Mouse (Mus musculus) G1E (cell line): Measurements from ENCODE around the gene Pygo2. TPM values are rescaled to one million over a fixed set of nuclear protein-coding genes. Genes with fewer than 3 reads are reported as not detected.

Experiments
- ATAC-seq: 2 replicates; pipeline ENCODE4 v1.8.0; 2016; ENCODE audit warnings: mild to moderate bottlenecking; ENCODE audit not compliant: insufficient number of reproducible peaks, poor library complexity, low FRiP score, severe bottlenecking; ENCODE audit errors: extremely low read depth
- DNase-seq: peaks from one replicate; pipeline ENCODE4 v3.0.0; 2012; ENCODE audit warnings: low spot score
- H3K27me3 ChIP-seq: 2 replicates; pipeline ENCODE4 v1.6.1; 2012; ENCODE audit warnings: mild to moderate bottlenecking, low read length, inconsistent platforms; ENCODE audit not compliant: insufficient read depth
- H3K36me3 ChIP-seq: replicated peaks from 2 replicates; pipeline ENCODE3; 2012; ENCODE audit warnings: mild to moderate bottlenecking, inconsistent platforms
- H3K4me1 ChIP-seq: 2 replicates; pipeline ENCODE4 v1.6.1; 2012; ENCODE audit warnings: low read depth, low read length, inconsistent platforms, mixed read lengths; ENCODE audit not compliant: insufficient read depth
- H3K4me3 ChIP-seq: 2 replicates; pipeline ENCODE4 v1.5.1; 2012; ENCODE audit warnings: low read depth, mild to moderate bottlenecking, inconsistent platforms, low read length, moderate library complexity, mixed read lengths
- H3K9me3 ChIP-seq: replicated peaks from 2 replicates; pipeline ENCODE4 v1.6.1; 2012; ENCODE audit warnings: inconsistent platforms
- CTCF ChIP-seq: IDR thresholded peaks from 2 replicates; pipeline ENCODE4 v1.5.1; 2012; ENCODE audit warnings: low read depth, low read length, inconsistent platforms, mixed read lengths
- GATA1 ChIP-seq: IDR thresholded peaks from 2 replicates; pipeline ENCODE4 v1.6.1; 2012; ENCODE audit warnings: borderline replicate concordance, low read length, inconsistent platforms, mixed read lengths
- GATA2 ChIP-seq: IDR thresholded peaks from 2 replicates; pipeline ENCODE4 v1.6.1; 2012; ENCODE audit warnings: low read depth, low read length, inconsistent platforms, borderline replicate concordance
- POLR2AphosphoS5 ChIP-seq: IDR thresholded peaks from 2 replicates; pipeline ENCODE4 v1.6.1; 2012; ENCODE audit warnings: low read depth, low read length, inconsistent platforms; ENCODE audit not compliant: insufficient replicate concordance
- TAL1 ChIP-seq: conservative IDR thresholded peaks from 2 replicates; pipeline ENCODE4 v1.6.1; 2012; ENCODE audit warnings: low read depth, low read length, inconsistent platforms, mixed read lengths
- polyA plus RNA-seq: library from polyadenylated mRNA; stranded (reverse); fragments of >175 nt; gene quantifications from 2 replicates; pipeline ENCODE4 v1.2.3, GENCODE M21; 2012
- total RNA-seq, 2 experiments: library from RNA; stranded (forward) in 1 of 2; stranded (reverse) in 1 of 2; fragments of 200-1000 nt in 1 of 2; fragments of >200 nt in 1 of 2; fragmentation: Nextera tagmentation in 1 of 2; gene quantifications; 2 replicates each; pipeline ENCODE4 v1.2.3; 2014 to 2017

Gene Pygo2
- total and polyA plus RNA-seq, 3 experiments: 22.2 to 201 (median 30.9) TPM

DNA sequence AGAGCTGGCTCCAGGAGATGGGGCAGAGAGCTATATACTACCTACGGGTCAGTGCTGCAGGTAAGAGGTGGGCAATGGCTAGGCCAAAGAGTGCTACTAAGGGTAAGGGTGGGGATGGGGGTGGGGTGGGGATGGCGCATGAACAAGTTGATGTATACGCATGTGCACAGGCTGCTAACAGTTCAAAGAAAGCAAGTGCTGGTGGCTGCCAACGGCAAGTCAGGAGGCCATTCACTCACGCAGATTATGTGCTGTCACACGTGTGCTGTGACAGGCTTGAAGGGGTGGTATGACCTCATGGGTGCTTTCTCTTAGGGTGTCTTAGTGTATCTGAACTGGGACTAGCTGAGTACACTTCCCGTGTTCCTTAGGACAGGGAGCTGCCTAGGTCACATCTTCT, 28.7 kb upstream of the Pygo2 start:
- Histone ChIP-seq H3K4me3 (no peak overlapping the region), H3K36me3 (peaks cover 78% of the 10 kb centered on the region), H3K4me1 (peaks cover 14% of the 10 kb centered on the region), H3K27me3 (no peaks in the 10 kb centered on the region), H3K9me3 (no peaks in the 10 kb centered on the region)
- TF ChIP-seq TAL1 (no peak), CTCF (no peak), GATA2 (no peak), POLR2AphosphoS5 (no peak), GATA1 (no peak)
- no peak for DNase-seq
- ATAC-seq: no peak

- Histone ChIP-seq H3K9me3 (no peaks in the 10 kb centered on the region), H3K27me3 (no peaks in the 10 kb centered on the region), H3K4me3 (no peak within 1 kb of the TSS), H3K4me1 (peaks cover 16% of the 10 kb centered on the region), H3K36me3 (peaks cover 88% of the 10 kb centered on the region)
- ATAC-seq (no peak), DNase-seq (no peak)
- TF ChIP-seq TAL1 (no peak), GATA2 (no peak)
Observed at GRCm38 (mm10) chr3:89402693-89403092, 27.3 kb upstream of the Pygo2 start, which contains the start of gene Lenep. TSS of gene Lenep (minus strand) at chr3:89402793.

DNA sequence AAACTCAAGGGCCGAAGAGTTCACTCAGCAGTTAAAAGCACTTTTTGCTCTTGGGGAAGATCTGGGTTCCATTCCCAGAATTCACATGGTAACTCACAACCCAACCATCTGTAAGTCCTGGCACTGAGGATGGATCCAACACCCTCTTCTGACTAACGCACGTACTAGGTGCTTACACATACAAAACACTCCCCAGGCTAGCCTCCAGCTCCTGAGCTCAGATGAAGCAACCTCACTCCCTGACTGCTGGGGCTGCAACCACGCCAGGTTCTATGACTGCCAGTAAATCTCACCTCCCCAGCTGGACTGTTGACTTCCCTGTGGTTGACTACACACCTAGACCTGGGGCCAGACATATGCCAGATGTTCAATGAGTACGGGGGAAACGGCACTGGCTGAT, 23.1 kb upstream of the Pygo2 start:
- Histone ChIP-seq H3K27me3 (no peaks in the 10 kb centered on the region), H3K36me3 (peaks cover 78% of the 10 kb centered on the region), H3K9me3 (no peaks in the 10 kb centered on the region), H3K4me1 (peaks cover 49% of the 10 kb centered on the region), H3K4me3 (no peak overlapping the region)
- TF ChIP-seq POLR2AphosphoS5 (no peak), GATA1 (no peak), GATA2 (no peak)
- DNase-seq (no peak), ATAC-seq (no peak)

- no peak for ATAC-seq
- no peak for DNase-seq
- TF ChIP-seq POLR2AphosphoS5 (no peak), TAL1 (no peak)
- no peaks in the 10 kb centered on the region for H3K27me3 ChIP-seq
- no peak overlapping the region; the same call in 1 of the 2 replicates for H3K4me3 ChIP-seq
- peaks cover 48% of the 10 kb centered on the region for H3K4me1 ChIP-seq
- H3K36me3 ChIP-seq: peaks cover 70% of the 10 kb centered on the region
- H3K9me3 ChIP-seq: no peaks in the 10 kb centered on the region
Observed at GRCm38 (mm10) chr3:89408448-89408847, 21.6 kb upstream of the Pygo2 start.

- H3K9me3 ChIP-seq: no peaks in the 10 kb centered on the region
- no peaks in the 10 kb centered on the region for H3K27me3 ChIP-seq
- TF ChIP-seq CTCF (no peak), TAL1 (no peak), POLR2AphosphoS5 (no peak), GATA1 (no peak), GATA2 (no peak)
- peaks cover 48% of the 10 kb centered on the region for H3K4me1 ChIP-seq
- no peak for ATAC-seq
- peaks cover 70% of the 10 kb centered on the region for H3K36me3 ChIP-seq
- DNase-seq: no peak
- no peak overlapping the region for H3K4me3 ChIP-seq
Observed at GRCm38 (mm10) chr3:89409701-89410100, 20.3 kb upstream of the Pygo2 start.

GRCm38 (mm10) chr3:89410864-89411263, 19.1 kb upstream of the Pygo2 start:
- no peak for DNase-seq
- Histone ChIP-seq H3K4me3 (peak overlapping the region; percentile 74), H3K27me3 (no peaks in the 10 kb centered on the region), H3K36me3 (peaks cover 70% of the 10 kb centered on the region), H3K9me3 (no peaks in the 10 kb centered on the region), H3K4me1 (peaks cover 50% of the 10 kb centered on the region)
- no peak for ATAC-seq
- TF ChIP-seq GATA1: no peak
- no peak for TF ChIP-seq CTCF
- no peak for TF ChIP-seq GATA2
- TF ChIP-seq TAL1: no peak
- TF ChIP-seq POLR2AphosphoS5: no peak
